Mouse (Mus musculus) B cell, adult (primary cell): ENCODE data around the gene Rgs17. TPM values are rescaled to one million over a fixed set of nuclear protein-coding genes. Genes with fewer than 3 reads are reported as not detected.

ENCODE experiments used
- total RNA-seq: library from RNA; stranded (reverse); gene quantifications from 4 replicates; pipeline ENCODE4 v1.2.4, GENCODE M21; 2023; ENCODE audit not compliant: inconsistent age

Gene Rgs17
- total RNA-seq = not detected in 4 replicates

DNA sequence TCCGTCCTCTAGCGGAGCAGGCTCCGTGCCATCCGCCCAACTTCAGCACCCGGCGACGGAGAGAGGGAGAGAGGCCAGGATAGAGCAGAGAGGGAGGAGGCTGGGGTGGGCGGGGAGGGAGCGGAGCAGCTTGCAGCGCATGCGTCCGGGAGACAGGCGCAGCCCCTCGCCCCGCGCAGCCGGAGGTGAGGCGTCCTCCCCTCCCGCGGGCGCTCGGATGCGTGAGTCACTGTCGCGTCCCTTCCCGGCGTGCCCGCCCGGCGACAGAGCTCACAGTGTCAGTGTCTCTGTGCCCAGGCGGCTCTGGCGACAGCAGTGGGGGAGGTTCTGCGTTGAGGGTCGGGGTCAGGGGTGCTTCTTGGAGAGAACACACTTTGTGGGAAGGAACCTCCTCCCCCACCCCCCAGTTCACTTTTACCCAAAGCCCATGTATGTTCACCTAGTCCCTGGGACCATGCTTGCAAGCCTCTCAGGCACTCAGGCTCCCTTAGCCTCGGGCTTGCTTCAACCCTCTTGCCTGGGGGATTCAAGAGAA lies at the start of gene Rgs17:
Rgs17 (minus strand) TSS at position 107 of the 535 bp plus-strand sequence.

DNA sequence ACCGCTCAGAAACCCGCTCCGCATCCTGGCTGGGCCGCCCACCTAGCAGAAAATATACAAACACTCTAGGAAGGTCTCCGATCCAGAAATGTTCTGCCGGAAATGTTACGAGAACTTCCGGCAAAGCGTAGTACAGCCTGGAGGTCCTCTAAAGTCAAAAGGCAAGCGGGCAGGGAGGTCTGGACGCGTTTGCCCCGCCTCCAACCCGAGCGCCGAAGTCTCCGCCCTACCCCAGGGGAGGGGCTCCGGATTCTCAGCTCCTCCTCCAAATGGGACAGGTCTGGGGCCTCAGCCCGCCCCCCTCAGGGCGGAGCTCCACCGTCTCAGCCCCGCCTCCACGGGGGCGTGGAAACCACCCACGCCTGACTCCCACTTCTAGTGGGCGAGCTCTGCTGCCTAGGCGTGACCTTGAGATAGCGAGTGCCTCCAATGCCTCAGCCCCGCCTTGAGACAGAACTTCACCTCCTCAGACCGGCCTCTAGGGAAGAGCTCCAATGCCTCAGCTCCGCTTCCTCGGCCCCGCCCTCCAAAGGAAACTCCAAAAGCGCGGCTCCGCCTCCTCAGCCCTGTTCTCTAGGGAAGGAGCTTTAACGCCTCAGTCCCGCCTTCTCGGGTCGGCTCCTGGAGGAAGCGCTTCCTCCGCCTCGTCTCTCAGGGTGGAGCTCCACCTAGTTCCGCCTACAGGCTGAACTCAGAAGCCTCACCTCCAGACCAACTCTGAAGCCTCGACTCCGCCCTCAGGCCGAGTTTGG lies 98.3 kb downstream of the Rgs17 start, which contains the start of gene Mtrf1l:
Mtrf1l (minus strand) TSS at position 171 of the 752 bp plus-strand sequence.

DNA sequence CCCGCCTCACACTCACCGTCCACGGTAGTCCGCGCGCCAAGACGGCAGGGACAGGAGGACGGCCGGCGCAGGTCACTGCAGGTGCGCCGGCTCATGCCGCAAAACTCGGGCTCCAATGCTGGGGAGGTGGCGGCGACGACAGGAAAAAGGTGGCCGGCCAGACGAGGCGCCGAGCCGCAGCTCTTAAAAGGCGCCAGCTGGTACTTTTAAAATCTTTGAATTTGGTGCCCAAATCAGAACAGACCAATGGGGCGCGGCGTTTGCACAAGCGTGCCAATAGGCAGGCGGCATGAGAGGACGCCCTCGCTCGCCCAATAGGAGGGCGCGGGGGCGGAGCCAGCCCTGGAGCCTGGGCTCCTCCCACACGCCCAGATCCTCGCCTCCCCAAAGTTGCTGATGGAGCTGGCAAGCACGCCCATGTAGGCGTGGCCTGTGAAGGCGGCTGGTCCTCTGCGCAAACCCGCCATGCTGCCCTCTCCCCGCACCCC lies 116.9 kb downstream of the Rgs17 start, which contains the start of gene Fbxo5:
Fbxo5 (minus strand) TSS at position 358 of the 488 bp plus-strand sequence.

Other genes starting within 250 kb of the Rgs17 start
- 4.3 to 9.1 TPM (median 6.8 TPM) in 4 replicates for gene Fbxo5, start 116.8 kb downstream of the Rgs17 start, total RNA-seq
- 17.5 to 26.4 TPM (median 20.8 TPM) in 4 replicates for gene Mtrf1l, start 98.5 kb downstream of the Rgs17 start, total RNA-seq